Mouse (Mus musculus): ENCODE results near the gene Rflnb. TPM values are rescaled to one million over a fixed set of nuclear protein-coding genes. Genes with fewer than 3 reads are reported as not detected.
"Not testable (repeated sequence)": the region's sequence is repeated elsewhere in the genome, so short reads cannot be mapped to it uniquely, and the experiment has no call there.

Rflnb gene
- polyA plus RNA-seq, 1 experiment from 2014 or later: 46.0 TPM

DNA sequence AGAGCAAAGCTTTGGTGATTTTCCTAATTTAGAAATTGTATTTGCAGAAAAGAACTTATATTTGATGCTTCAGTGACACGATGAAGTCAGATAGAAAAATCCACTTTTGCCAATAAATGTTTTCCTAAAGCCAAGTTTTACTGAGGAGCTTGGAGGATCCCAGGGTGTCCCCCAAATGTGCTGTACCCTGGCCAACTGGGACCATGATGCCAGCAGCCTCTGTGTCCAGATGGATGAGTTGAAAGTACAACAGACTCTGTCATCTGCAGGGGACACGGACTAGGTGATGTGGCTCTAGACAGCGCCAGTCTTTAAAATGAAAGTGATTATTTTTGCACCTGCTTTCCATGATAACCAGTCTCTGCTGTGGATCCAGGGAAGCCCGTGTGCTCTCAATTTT lies 7.7 kb downstream of the Rflnb start:
- Histone ChIP-seq H3K9ac (ENCODE audit: low read length) (no peak overlapping the region), H3K9me3 (ENCODE audit: control insufficient read depth, low read length) (no peaks in the 10 kb centered on the region), H3K4me1 (replicated peaks; ENCODE audit: control insufficient read depth, insufficient read depth) (no peaks in the 10 kb centered on the region; the same call in 1 of the 2 replicates), H3K27me3 (ENCODE audit: control insufficient read depth, insufficient read depth, low read length) (no peaks in the 10 kb centered on the region), H3K27ac (replicated peaks) (no peak overlapping the region), H3K4me3 (ENCODE audit: low read depth, low read length) (no peak overlapping the region), H3K36me3 (ENCODE audit: control insufficient read depth, insufficient read depth, low read length) (peaks cover 7% of the 10 kb centered on the region), H3K4me2 (replicated peaks; ENCODE audit: low read depth) (no peak overlapping the region)
- DNase-seq (ENCODE audit: low spot score) (no peak), ATAC-seq (ENCODE audit: low FRiP score, low TSS enrichment) (no peak)
- WGBS: 82% methylated on average over 4 of the region's 4 CpGs
- TF ChIP-seq CTCF (IDR thresholded peaks at IDR 0.05; ENCODE audit: low read depth) (no peak), EP300 (optimal IDR thresholded peaks at IDR 0.05) (no peak)

DNA sequence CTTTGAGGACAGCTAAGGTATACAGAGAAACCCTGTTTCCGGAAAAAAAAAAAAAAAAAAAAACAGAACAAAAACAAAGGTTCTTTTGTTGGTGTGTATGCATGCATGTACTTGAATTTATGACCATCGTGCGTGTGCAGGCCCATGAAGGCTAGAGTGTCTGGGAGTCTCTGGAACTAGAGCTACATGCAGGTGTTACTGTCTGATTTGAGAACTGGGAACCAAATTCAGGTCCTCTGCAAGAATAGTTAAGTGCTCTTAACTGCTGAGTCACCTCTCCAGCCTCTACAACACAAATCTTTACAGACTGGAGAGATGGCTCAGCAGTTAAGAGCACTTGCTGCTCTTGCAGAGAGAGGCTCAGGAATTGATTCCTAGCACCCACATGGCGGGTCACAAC lies 11.8 kb downstream of the Rflnb start:
- 0 out of 2 replicates have a peak overlapping the region, but pooled peaks have one; percentile 82 for H3K27ac ChIP-seq (replicated peaks)
- H3K4me3 ChIP-seq (ENCODE audit: low read depth, low read length): no peak overlapping the region
- no peak overlapping the region for H3K4me2 ChIP-seq (replicated peaks; ENCODE audit: low read depth)
- no peak for TF ChIP-seq EP300 (optimal IDR thresholded peaks at IDR 0.05)
- TF ChIP-seq CTCF (IDR thresholded peaks at IDR 0.05; ENCODE audit: low read depth): no peak
- no peaks in the 10 kb centered on the region for H3K9me3 ChIP-seq (ENCODE audit: control insufficient read depth, low read length)
- 73% methylated on average over 4 of the region's 4 CpGs for WGBS
- ATAC-seq (ENCODE audit: low FRiP score, low TSS enrichment) (no peak), DNase-seq (ENCODE audit: low spot score) (no peak)
- no peak overlapping the region for H3K9ac ChIP-seq (ENCODE audit: low read length)
- H3K36me3 ChIP-seq (ENCODE audit: control insufficient read depth, insufficient read depth, low read length): no peaks in the 10 kb centered on the region
- no peaks in the 10 kb centered on the region; the same call in 1 of the 2 replicates for H3K4me1 ChIP-seq (replicated peaks; ENCODE audit: control insufficient read depth, insufficient read depth)
- no peaks in the 10 kb centered on the region for H3K27me3 ChIP-seq (ENCODE audit: control insufficient read depth, insufficient read depth, low read length)

DNA sequence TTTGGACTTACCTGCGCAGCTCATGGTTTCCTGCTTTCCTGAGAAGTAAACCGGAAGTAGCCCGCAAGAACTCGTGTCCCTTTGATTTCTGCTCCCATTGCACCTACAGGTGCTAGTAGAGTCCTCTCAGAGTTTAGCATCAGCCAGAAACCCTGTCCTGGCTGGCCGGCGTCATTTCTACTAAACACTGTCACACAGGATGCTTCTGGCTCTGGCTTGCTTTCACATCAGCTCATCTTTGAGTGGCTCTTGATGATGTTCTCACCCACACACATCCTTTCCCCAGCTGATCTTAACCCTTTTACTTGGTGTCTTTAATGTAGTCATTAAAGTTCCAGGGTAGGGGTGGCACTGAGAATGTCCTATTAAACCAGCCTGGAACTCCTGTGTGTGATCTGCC lies 12.3 kb downstream of the Rflnb start:
- ATAC-seq (ENCODE audit: low FRiP score, low TSS enrichment) (no peak), DNase-seq (ENCODE audit: low spot score) (no peak)
- Histone ChIP-seq H3K27me3 (ENCODE audit: control insufficient read depth, insufficient read depth, low read length) (no peaks in the 10 kb centered on the region), H3K9me3 (ENCODE audit: control insufficient read depth, low read length) (no peaks in the 10 kb centered on the region), H3K9ac (ENCODE audit: low read length) (no peak overlapping the region), H3K27ac (replicated peaks) (peak overlapping the region; percentile 82), H3K4me1 (replicated peaks; ENCODE audit: control insufficient read depth, insufficient read depth) (no peaks in the 10 kb centered on the region; the same call in 1 of the 2 replicates), H3K4me2 (replicated peaks; ENCODE audit: low read depth) (no peak overlapping the region), H3K36me3 (ENCODE audit: control insufficient read depth, insufficient read depth, low read length) (no peaks in the 10 kb centered on the region), H3K4me3 (ENCODE audit: low read depth, low read length) (no peak overlapping the region)
- WGBS: 81% methylated on average over 6 of the region's 6 CpGs
- TF ChIP-seq EP300 (optimal IDR thresholded peaks at IDR 0.05): no peak
- TF ChIP-seq CTCF (IDR thresholded peaks at IDR 0.05; ENCODE audit: low read depth): no peak

DNA sequence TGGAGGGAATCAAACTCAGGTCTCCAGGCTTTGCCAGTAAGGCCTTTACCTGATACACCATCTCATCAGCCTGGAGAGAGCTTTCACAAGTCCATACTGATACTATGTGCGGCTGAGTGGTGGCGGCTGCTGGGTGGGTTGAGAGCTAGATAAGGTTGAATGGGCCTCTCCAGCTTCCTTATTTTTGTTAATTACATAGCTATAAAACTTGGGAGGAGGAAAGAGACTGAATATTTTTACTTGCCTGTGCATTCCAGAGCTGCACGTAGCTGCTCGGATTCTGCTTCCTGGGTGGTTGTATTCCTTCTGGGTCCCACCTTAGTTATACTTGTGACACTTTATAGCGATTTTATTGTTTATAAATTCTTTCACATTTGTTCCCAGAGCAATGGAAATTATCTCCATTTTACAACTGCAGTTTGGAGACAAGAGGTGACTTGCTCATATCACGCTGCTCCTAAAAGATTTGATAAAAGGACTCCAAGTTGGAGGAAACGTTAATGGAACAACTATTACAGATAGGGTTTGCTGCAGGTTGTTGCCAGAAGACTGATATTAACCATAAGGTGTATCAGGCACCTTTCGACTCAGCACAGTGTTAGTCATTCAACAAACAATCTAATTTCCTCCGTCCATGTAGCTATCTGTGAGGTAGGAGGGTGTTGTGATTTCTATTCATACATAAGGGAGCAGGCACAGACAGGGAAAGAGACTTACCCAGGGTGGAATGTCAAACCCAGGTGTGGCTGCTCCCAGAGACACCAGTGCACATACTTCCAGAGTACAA lies 16.6 kb downstream of the Rflnb start:
- Histone ChIP-seq H3K27ac (replicated peaks) (peak overlapping the region; percentile 79), H3K9ac (ENCODE audit: low read length) (no peak overlapping the region), H3K9me3 (ENCODE audit: control insufficient read depth, low read length) (no peaks in the 10 kb centered on the region), H3K4me3 (ENCODE audit: low read depth, low read length) (no peak overlapping the region), H3K36me3 (ENCODE audit: control insufficient read depth, insufficient read depth, low read length) (no peaks in the 10 kb centered on the region), H3K27me3 (ENCODE audit: control insufficient read depth, insufficient read depth, low read length) (no peaks in the 10 kb centered on the region), H3K4me1 (replicated peaks; ENCODE audit: control insufficient read depth, insufficient read depth) (no peaks in the 10 kb centered on the region), H3K4me2 (replicated peaks; ENCODE audit: low read depth) (no peak overlapping the region)
- DNase-seq (ENCODE audit: low spot score) (peak; percentile 50), ATAC-seq (ENCODE audit: low FRiP score, low TSS enrichment) (peak; percentile 85)
- 45% methylated on average over 9 of the region's 9 CpGs for WGBS
- no peak for TF ChIP-seq EP300 (optimal IDR thresholded peaks at IDR 0.05)
- no peak for TF ChIP-seq CTCF (IDR thresholded peaks at IDR 0.05; ENCODE audit: low read depth)

DNA sequence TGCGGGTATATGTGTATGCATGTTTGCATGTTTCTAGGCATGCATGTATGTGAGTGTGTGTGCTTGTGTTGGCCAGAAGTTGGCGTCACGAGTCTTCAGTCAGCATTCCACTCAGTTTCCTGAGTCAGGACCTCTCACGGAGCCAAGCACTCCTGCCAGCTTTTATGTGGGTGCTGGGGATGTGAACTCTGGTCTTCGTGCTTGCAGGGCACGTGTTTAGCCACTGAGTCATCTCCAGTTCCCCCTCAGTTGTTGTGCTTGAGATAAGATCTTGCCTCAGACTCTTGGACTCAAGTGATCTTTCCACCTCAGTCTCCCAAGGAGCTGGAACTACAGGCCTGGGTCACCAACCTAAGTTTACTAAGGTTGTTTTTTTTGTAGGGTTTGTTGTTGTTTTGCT lies 18.5 kb downstream of the Rflnb start:
- DNase-seq (ENCODE audit: low spot score): no peak
- TF ChIP-seq EP300 (optimal IDR thresholded peaks at IDR 0.05) (no peak), CTCF (IDR thresholded peaks at IDR 0.05; ENCODE audit: low read depth) (no peak)
- ATAC-seq (ENCODE audit: low FRiP score, low TSS enrichment): no peak
- H3K9me3 ChIP-seq (ENCODE audit: control insufficient read depth, low read length): no peaks in the 10 kb centered on the region
- no peaks in the 10 kb centered on the region for H3K4me1 ChIP-seq (replicated peaks; ENCODE audit: control insufficient read depth, insufficient read depth)
- H3K27me3 ChIP-seq (ENCODE audit: control insufficient read depth, insufficient read depth, low read length): no peaks in the 10 kb centered on the region
- no peak overlapping the region for H3K9ac ChIP-seq (ENCODE audit: low read length)
- H3K36me3 ChIP-seq (ENCODE audit: control insufficient read depth, insufficient read depth, low read length): no peaks in the 10 kb centered on the region
- H3K27ac ChIP-seq (replicated peaks): no peak overlapping the region
- H3K4me2 ChIP-seq (replicated peaks; ENCODE audit: low read depth): no peak overlapping the region
- no peak overlapping the region for H3K4me3 ChIP-seq (ENCODE audit: low read depth, low read length)
- WGBS: 76% methylated on average over 6 of the region's 6 CpGs

DNA sequence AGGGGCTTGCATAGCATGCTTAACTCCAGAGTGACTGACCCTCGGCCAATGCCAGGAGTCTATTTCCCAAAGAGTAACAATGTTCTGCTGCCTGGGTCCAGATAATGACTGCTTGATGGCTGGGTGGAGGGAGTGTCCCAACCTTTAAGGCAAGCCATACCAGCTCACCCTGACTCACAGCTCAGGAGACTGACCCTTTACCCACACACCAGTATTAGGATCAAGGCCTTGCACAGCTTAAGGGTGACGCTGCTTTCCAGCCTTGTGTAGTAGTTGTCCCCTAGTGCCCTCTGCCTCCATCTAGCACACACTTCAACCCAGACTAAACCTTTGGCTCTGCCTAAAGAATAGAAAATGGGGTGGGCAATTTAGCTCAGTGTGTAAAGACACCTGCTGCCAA lies 19.4 kb downstream of the Rflnb start:
- DNase-seq (ENCODE audit: low spot score) (peak; percentile 57), ATAC-seq (ENCODE audit: low FRiP score, low TSS enrichment) (peak; percentile 89)
- Histone ChIP-seq H3K27me3 (ENCODE audit: control insufficient read depth, insufficient read depth, low read length) (no peaks in the 10 kb centered on the region), H3K9ac (ENCODE audit: low read length) (no peak overlapping the region), H3K36me3 (ENCODE audit: control insufficient read depth, insufficient read depth, low read length) (no peaks in the 10 kb centered on the region), H3K27ac (replicated peaks) (peak overlapping the region; percentile 25; the same call in 1 of the 2 replicates), H3K4me3 (ENCODE audit: low read depth, low read length) (no peak overlapping the region), H3K9me3 (ENCODE audit: control insufficient read depth, low read length) (no peaks in the 10 kb centered on the region), H3K4me1 (replicated peaks; ENCODE audit: control insufficient read depth, insufficient read depth) (no peaks in the 10 kb centered on the region), H3K4me2 (replicated peaks; ENCODE audit: low read depth) (no peak overlapping the region)
- TF ChIP-seq EP300 (optimal IDR thresholded peaks at IDR 0.05): no peak
- TF ChIP-seq CTCF (IDR thresholded peaks at IDR 0.05; ENCODE audit: low read depth): no peak
- WGBS: 69% methylated on average over 2 of the region's 2 CpGs

DNA sequence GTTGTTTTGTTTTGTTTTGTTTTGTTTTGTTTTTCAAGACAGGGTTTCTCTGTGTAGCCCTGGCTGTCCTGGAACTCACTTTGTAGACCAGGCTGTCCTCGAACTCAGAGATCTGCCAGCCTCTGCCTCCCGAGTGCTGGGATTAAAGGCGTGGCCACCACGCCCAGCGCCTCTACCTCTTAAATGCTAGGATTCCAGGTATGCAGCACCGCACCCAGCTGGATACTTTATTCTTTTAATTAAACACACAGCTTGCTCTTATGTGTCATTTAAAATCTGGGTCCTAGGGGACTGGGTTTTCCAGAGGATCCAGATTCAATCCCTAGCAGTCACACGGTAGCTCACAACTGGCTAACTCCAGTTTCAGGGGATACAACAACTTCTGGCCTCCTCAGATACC lies 23.3 kb downstream of the Rflnb start:
- not testable (repeated sequence) for DNase-seq (ENCODE audit: low spot score); ATAC-seq (ENCODE audit: low FRiP score, low TSS enrichment); H3K27ac ChIP-seq (replicated peaks); H3K27me3 ChIP-seq (ENCODE audit: control insufficient read depth, insufficient read depth, low read length); H3K4me1 ChIP-seq (replicated peaks; ENCODE audit: control insufficient read depth, insufficient read depth); H3K36me3 ChIP-seq (ENCODE audit: control insufficient read depth, insufficient read depth, low read length); H3K9ac ChIP-seq (ENCODE audit: low read length); H3K4me2 ChIP-seq (replicated peaks; ENCODE audit: low read depth); H3K9me3 ChIP-seq (ENCODE audit: control insufficient read depth, low read length); H3K4me3 ChIP-seq (ENCODE audit: low read depth, low read length)
- 89% methylated on average over 7 of the region's 7 CpGs for WGBS
